Mouse (Mus musculus) large intestine, adult 2 months (tissue): ENCODE measurements at regions not wholly inside any gene's neighbourhood (a gene's known extent, or its start where the extent isn't known, plus 50 kb on each side); places are given as distances from the start of the nearest gene placed in this dataset.

ENCODE experiments used
- DNase-seq: peaks from one replicate; pipeline ENCODE4 v3.0.0-alpha.2; 2012; ENCODE audit warnings: low read depth, low spot score
- WGBS: fragments of 180-500 bp; shearing (Covaris S2); methylation state at CpG from one replicate; pipeline ENCODE4 v1.1.7; 2018; 5-methylcytosine and 5-hydroxymethylcytosine counted together

DNA sequence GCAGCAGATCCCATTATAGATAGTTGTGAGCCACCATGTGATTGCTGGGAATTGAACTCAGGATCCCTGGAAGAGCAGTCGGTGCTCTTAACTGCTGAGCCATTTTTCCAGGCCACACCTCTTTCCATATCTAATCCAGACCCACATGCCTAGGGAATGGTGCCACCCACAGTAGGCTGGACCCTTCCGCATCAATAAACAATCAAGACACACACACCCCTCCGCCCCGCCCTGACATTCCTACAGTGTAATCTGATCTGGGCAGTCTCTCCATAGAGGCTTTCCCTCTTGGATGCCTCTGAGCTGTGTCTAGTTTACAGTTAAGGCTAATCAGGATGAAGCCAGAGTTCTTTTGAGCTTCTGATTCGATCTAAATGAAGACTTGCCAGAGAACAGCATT lies 248.8 kb downstream of the Ajap1 start:
- WGBS = 50% methylated on average over 5 of the region's 5 CpGs
- DNase-seq = no peak

- DNase-seq = no peak
- WGBS = 65% methylated on average over 5 of the region's 5 CpGs
Observed at GRCm38 (mm10) chr4:153229221-153229620, 253.4 kb downstream of the Ajap1 start.

- DNase-seq = no peak
- 48% methylated on average over 13 of the region's 13 CpGs for WGBS
Observed at GRCm38 (mm10) chr4:153227680-153228420, 254.8 kb downstream of the Ajap1 start.

DNA sequence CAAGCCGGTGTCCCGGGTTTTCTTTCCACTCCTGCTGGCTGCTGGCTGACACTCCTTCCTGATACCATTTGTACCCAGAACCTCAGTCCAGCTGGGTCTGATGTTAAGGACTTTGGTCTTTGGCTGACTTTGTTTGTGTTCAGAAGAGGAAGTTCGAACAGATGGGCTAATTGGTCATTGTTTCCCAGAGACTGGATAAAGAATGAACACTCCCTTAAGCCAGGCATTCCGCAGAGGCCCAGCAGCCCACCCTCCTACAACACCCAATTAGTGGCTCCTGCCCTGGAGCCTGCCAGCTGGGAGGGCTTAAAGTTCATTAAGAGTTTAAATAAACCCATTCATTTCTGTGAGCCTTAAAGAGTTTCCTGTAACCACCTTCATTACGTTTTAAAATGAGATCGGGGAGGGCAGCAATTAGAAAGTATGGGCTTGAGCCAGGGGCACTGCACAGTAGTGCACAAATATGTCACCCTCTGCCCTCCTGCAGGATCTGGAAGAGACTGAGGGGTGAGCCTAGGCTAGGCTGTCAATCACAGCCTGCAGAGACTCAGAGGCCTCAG lies 257.9 kb downstream of the Ajap1 start:
- 30% methylated on average over 6 of the region's 6 CpGs for WGBS
- DNase-seq = no peak

DNA sequence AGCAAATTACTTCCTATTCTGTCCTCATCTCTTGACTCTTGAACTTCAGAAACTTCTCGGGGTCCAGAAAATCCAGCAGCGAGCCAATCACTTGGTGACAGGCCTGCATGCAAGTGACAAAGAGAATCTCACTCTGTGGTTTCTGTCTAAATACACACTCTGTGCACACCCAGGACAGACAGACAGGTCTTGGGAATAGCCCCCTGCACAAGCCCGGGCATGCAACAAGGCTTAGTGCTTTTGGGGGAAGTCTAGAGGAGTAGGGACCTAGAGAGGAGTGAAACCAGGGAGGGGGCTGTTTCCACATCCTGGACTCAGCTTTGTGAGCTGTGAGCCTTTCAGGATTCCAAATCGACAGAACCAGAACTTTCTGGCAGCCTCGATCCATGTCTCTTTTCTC lies 259.6 kb downstream of the Ajap1 start:
- DNase-seq = no peak
- 80% methylated on average over 5 of the region's 5 CpGs for WGBS

DNA sequence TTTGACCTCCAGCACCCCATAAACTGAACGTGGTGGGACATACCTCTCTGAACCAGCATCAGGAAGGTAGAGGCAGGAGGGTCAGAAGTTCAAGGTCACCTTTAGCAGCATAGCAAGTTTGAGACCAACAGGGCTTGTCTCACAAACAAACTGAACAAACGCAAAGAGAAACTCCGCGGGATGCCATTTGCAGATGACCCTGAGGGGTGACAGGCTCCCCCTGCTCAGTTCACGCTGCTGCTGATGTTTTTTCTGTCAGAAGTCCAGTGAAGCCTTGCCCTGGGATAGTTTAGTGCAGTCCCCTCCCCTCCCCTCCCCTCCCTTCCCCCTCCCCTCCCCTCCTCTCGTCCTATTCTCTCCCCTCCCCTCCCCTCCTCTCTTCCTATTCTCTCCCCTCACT lies 262.1 kb downstream of the Ajap1 start:
- WGBS = 19% methylated on average over 5 of the region's 6 CpGs

GRCm38 (mm10) chr4:153220074-153220473 lies 262.5 kb downstream of the Ajap1 start:
- no peak for DNase-seq
- WGBS = 17% methylated on average over 7 of the region's 7 CpGs

More for the DNA sequence above, 262.1 kb downstream of the Ajap1 start:
- DNase-seq = no peak

DNA sequence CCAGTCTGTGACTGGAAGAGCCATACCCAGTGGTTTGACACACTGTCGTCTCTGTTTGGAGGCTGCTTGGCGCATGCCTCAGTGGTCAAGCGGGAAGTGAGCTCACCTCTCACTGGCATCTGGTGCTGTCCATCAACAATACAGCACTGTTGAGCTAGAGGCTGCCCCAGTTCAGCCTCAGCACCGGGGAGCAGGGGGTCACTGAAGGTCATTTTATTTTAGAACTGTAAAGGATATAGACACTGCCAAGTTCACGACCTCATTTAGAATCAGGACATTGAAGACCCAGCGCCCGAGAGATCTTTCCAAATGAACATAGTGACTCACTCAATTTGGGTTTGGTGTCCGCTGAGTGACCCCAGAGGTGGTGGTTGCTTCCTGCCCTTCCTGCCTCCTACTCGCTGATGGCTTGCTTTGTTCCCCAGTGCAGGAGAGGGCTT lies 265.1 kb downstream of the Ajap1 start:
- DNase-seq = no peak
- WGBS = 66% methylated on average over 9 of the region's 9 CpGs

DNA sequence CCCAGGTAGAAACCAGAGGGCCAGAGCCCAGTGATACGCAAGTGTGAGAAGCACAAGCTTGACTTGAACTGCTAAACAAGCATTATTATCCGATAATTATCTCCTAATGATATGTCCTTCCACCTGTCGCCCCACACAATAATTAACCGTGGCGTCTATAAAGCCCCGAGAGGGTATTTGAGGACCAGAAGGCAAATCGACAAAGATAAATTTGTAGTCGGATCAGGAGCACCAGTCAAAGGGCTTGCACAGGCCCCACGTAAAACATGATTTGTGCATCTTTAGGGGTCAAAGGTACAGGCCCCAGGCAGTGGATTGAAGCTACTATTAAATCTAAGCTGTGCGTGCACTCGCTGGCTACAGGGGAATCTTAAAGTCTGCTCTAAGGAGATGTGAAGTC lies 270.5 kb downstream of the Ajap1 start:
- no peak for DNase-seq
- 43% methylated on average over 11 of the region's 11 CpGs for WGBS

- WGBS = 52% methylated on average over 2 of the region's 2 CpGs
- DNase-seq = no peak
Observed at GRCm38 (mm10) chr4:153208822-153209221, 273.8 kb downstream of the Ajap1 start.

DNA sequence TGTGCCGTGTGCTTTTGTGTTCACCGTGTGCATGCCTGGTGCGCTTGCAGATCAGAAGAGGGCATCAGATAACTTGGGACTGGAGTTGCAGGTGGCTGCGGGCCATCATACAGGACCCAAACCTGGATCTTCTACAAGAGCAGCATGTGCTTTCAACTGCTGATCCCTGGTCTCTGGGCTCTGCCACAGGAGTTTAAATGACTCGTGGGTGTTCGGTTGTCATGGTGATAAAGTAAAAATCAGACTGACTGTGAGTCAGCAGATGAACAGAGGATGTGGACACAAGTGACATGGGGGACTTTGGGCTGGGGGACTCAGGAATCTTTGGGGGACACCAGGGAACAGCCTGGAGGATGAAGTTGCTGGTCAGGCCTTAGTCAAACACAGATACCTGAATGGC lies 274.4 kb downstream of the Ajap1 start:
- WGBS = 74% methylated on average over 6 of the region's 6 CpGs
- DNase-seq = no peak

DNA sequence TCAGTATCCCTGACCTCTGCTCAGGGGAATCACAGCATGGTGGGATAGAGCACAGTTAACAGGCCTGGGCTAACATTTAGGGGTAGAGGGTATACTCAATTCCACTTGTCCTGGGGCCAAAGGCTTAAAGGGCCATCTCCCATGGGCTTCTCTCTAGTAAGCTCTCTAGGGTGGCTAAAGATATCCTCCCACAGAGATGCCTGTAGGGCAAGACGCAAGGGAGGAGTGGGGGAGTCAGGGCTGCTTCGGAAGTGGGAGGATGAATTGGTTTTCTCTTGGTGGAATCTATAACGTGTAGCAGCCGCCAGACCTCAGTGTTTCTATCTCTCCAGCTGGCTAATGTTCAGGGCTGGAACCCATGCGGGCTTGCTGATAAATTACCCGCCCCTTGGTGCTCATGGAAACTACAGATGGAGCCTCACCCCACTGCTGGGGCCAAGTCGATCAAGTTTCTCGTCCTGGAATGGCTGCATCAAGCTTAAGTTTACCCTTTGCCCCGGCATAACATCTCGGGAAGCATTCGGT lies 275.0 kb downstream of the Ajap1 start:
- DNase-seq = no peak
- WGBS = 73% methylated on average over 11 of the region's 11 CpGs

DNA sequence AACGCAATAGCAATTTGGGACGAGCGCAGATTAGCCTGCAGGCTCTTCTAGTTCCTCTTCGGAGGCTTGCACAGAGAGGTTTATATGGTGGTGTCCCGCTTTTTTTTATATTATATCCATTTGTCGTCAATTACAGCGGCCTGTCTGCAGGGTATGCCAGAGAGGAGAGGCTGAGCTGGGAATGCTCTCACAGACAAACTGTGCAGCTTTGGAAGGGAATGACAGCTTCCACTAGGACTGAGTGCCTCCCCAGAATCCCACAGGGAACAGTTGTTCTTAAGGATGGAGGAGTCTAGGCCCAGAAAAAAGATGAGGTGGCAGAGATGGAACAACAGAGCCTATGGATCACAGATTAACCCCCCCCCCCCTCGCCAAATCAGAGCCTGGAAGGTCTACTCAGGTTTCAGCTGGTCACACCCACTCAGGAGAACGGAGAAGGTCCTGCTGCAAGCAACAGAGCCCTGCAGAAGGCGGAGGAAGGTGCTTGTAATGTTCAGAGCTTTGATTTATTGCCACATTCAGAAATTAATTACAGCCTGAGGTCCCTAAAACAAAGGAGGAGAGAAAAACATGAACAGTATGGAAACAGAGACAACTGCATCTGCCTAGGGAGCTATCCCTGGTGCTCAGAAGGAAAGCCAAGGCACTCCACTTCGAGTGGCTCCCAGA lies 275.7 kb downstream of the Ajap1 start:
- no peak for DNase-seq
- 49% methylated on average over 11 of the region's 11 CpGs for WGBS

- no peak for DNase-seq
- whole genome bisulfite sequencing = 37% methylated on average over 7 of the region's 7 CpGs
Observed at GRCm38 (mm10) chr4:153204764-153205163, 277.8 kb downstream of the Ajap1 start.

DNA sequence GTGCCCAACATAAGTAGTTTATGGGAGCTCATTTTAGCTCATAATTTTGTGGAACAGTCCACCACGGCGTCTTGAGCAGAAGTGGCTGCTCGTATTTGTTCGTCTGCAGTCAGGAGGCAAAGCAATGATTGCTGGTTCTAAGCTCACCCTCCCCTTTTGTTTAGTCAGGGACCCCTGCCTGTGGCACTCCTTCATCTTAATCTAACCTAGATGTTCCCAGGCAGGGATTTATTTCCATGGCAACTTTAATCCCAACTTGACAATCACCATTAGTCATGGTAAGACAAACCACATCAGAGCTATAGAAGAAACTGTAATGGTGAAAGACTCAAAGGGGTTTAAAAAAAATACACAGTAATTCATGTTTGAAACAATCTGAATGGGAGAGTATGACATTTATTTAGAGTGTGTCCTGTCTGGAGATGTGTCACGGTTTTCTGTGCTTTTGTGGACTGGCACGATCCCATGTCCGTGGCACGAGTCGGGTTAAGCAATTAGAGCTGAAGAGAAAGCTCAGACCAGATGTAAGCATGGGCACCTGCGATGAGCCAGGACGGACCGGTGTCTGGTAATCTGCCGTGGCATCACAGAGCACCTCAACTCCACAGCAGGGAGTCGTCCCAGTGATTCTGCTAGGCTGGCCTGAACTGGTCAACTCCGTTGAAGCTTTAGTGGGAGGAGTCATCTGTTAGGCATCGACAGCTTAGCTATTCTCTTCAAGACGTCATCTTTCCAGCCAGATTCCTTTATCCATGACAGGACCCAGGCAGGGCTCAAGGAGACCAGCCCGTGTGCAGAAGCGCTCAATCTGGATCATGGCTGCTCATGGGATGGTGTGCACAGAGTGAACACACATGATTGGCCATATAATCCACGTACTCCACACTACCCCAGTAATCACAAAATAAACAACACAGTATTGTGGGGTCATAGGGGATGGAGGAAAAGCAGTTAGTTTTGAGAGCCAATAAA lies 281.5 kb downstream of the Ajap1 start:
- no peak for DNase-seq
- 78% methylated on average over 20 of the region's 20 CpGs for WGBS

GRCm38 (mm10) chr4:153189485-153189884 lies 293.1 kb downstream of the Ajap1 start:
- WGBS = 10% methylated on average over 8 of the region's 8 CpGs
- DNase-seq = no peak

GRCm38 (mm10) chr4:153188504-153189031 lies 294.0 kb downstream of the Ajap1 start:
- DNase-seq = no peak
- 6% methylated on average over 17 of the region's 17 CpGs for WGBS

- DNase-seq = no peak
Observed at GRCm38 (mm10) chr4:153187959-153188503, 294.6 kb downstream of the Ajap1 start.

DNA sequence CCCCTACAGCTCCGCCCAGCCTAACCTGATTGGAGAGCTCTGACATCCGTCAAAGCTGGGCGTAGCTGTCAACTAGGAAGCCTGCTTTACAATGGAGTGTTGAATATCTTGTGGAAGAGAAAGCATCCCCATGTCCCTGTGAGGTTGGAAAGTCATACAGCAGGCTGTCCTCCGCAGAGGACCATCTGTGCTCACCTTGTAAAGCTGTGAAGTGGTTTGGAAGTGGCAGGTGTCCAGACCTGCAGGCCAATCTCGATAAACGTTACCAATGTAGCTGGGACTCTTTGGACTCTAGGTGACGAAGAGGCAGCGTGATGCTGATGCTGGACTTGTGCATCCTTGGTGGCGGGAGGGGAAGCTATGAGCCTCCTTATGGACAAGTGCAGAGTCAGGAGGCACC lies 305.1 kb downstream of the Ajap1 start:
- no peak for DNase-seq
- WGBS = 89% methylated on average over 9 of the region's 9 CpGs

More at GRCm38 (mm10) chr4:153187959-153188503, 294.6 kb downstream of the Ajap1 start:
- WGBS = 3% methylated on average over 6 of the region's 6 CpGs
